Mouse (Mus musculus) inflammation-experienced regulatory T-cells, adult 6 months (primary cell): ENCODE data around the gene Ndufaf8. TPM values are rescaled to one million over a fixed set of nuclear protein-coding genes. Genes with fewer than 3 reads are reported as not detected.
A peak's percentile ranks its signal among the peaks of the same experiment; 100 is the strongest.

Experiments
- ATAC-seq: one replicate; pipeline ENCODE4 v1.8.0; 2017
- polyA plus RNA-seq, 3 experiments: library from polyadenylated mRNA; unstranded; fragments of 100-300 nt; shearing (Covaris generic); gene quantifications; one replicate each; pipeline ENCODE4 v1.2.1; 2017

Gene Ndufaf8
- polyA plus RNA-seq, 3 experiments from 2014 or later: 88.3 to 98.3 (median 92.6) TPM

DNA sequence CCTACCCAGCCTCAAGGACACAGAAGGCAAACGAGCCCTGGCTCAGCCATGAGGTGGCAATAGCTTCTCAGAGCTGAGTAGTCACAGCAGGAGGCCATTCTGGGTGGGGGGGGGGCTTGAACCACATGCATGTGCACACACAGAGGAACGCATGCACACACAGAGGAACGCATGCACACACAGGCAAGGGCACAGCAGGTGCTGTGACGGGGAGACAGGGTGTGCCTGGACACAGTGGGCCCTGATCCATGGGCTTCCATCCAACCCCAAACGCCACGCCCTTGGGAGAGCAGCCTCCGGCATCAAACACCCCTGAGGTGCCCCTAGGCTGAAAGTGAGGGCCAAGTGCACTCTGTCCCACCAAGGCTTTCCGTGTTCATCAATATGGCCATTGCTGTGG is 37.5 kb downstream of the Ndufaf8 start:
- no peak for ATAC-seq

DNA sequence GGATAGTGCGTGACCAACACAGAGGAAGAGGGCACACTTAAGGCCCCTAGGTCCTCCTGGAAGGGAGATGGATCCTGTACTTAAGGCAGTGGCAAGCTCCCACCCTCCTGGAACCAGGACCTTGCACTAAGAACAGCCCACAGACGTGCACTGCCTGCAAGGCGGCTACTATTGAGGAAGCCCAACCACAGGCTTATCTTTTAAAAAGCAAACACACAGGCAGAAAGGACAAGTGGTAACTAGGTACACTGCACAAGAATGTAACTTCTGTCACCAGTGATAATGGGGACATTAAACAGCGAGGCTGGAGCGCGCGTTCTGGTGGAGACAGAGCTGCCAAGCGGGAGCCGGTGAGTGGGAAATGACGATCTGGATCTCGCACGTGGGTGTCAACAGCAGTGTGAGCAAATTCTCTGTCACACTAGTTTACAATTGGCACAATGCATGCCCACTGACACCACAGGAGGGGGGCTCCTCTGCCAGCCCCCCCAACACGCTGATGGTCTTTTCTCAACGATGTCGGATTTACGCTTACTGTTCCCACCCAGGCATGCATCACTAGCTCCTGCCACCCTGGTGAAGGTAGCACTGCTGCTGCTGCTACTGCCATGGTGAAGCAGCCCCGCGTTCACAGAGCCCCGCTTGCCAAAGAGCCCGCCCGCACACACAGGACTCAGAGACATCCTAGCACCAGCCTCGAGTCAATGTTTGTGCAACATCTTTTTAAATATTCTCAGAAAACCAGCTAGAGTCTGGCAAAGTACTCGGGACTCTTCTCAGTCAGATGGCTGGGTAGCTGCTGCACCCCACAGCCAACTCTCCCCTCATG is 38.3 kb downstream of the Ndufaf8 start:
- ATAC-seq: no peak

DNA sequence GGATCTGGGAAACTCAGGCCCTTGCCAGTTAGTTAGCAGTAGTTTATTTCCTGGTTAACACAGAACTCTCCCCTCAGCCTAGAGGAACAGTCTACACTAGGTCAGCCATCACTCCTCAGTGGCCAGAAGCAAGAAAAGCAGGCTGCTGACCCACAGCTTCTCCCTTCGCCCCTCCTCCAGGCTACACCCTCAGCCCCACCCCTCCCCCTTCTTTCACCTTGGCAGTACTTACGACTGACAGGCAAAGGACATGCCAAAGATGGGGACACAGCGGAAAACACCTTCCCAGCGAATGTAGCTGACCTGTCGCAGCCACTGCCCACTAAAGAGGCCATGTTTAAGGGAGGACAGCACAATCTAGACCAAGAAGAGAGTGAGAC is 38.9 kb downstream of the Ndufaf8 start:
- no peak for ATAC-seq

DNA sequence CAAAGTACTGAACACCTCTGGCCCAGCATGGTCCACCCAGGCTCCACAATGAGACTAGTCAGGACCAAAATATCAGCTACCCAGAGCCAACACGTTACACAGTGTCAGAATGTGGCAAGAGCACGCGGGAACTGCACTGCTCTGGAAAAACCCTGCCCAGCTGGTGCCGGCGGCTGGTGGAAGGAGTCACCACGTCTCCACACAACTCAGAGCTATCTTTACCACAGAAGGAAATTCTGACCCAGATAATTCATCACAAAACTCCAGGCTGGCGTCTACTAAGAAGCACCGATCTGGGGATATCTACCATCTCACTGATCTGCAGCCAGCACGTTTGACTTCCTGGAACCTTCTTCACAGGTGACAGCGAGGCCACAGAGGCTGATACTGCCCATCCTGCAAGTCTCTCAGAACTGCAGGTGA is 40.6 kb downstream of the Ndufaf8 start:
- peak; percentile 38 for ATAC-seq

DNA sequence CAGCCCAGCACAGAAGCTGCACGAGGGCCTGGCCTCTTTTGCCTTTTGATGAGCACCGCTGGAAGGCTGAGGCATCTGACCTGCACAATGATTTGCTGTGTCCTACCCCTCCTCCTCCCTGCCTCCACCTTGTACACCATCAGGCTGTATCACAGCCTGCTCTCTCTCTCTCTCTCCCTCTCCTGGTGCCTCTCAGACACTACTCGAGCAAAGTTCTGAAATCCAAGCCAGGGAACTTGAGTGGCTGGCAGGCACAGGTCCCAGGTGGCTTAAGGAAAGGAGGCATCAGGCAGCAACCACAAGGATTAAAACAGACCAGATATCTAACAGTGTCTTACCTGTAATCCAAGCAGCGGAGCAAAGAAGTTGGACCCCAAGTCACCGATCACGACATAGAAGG is 41.5 kb downstream of the Ndufaf8 start:
- no peak for ATAC-seq

DNA sequence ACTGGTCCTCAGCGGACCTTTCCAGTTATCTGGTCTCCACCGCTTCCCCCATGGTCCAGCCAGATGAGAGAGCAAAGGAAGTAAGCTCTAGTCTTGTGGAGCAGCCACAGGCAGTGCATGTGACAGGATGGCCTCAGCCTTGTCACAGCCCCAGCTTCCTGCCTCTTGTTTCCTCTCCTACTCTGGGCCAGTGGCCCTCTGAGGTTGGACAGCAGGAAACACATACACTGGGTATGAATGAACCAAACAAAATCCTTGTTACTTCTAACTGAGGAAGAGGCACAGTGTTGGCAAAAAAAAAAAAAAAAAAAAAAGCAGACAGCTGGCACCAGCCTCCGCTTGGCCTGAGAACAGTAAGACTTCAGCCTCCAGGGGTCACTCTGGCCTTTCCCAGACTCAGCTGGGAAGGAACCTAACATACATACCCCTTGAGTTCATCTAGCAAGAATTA is 43.9 kb downstream of the Ndufaf8 start:
- peak; percentile 95 for ATAC-seq

DNA sequence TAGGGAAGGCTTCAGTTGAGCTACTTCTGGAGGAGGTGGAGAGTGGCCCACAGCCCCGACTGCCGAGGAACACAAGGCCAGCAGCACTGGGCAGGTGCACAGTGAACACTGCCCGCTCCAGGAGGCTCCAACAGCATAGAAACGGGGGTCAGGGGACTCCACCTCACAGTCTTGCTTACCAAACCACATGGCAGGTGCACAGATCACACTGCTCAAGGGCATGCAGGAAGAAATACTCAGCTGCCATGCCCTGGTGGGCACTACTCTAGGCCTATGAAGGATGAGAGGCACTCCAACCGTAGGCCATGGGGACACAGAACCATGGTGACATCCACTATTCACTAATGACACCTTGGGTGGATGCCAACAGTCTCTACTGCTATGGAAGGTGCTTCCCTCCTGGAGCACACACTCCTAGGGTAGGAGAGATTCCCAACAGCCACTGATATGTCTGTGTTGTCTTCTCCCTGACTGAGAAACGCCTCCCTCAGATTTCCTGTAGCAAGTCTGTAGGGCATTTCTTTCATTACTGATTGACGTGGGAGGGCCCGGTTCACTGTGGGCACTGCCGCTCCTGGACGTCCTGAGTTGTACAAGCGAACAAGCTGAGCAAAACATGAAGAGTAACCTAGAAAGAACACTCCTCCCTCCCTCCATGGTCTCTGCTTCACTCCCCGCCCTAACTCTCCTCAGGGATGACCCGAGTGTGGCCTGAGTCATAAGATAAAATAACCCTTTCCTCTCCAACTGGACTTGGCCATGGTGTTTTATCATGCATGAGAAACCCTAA is 45.2 kb downstream of the Ndufaf8 start:
- ATAC-seq: no peak

DNA sequence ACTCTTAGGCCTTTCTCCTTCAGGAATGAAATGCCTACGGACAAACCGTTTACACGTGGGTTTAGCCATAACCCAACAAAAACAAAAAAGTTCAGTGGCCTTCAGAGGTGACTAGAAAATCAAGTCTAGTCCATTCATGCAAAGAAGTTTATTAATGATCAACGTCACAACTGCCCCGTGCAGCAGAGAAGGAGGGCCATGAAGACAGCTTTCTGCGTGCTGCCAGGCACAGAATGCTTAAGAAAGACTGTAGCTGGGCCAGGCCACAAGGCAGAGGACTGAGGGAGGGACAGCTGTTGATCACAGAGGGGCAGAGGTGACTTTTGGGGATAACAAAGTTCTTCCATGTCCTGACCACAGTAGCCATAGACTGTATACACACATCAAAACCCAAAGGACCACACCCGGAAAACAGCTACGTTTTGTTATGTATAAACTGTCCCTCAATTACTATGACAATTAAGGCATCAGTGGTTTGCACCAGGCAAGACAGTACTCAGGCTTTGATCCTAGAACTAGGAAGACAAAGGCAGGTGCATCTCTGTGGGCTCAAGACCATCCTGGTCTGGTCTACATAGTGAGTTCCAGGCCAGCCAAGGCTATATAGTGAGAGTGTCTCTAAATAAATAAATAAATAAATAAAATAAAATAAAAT is 49.6 kb downstream of the Ndufaf8 start:
- no peak for ATAC-seq

DNA sequence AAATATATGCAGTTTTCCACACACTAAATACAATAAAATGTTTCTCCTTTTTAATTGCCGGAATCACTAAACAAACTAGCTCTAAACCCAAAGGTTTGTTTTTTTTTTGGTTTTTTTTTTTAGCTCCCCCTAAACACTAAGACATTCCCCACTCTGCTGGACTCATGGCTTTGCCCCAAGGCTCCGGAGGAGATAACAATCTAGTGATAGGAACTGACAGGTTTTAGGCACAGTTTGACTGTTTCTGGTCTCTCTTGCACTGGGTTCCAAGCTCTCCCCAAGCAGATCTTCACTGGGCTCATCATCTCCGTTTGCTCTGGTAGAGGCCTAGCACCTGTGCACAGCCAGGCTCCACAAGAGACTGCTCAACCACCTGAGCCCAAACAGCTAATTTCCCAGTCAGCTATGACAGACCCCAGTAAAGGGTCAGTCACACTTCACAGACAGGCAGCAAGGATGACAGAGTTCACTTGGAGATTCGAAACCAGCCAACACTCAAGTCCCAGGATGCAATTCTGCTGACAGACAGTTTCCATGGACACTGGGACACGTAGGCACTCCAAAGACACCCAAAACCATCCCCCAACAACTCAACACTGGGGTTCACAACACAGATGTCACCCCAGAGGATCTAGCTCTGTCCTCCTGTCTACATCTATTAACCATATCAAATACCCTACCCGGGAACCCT is 50.9 kb downstream of the Ndufaf8 start:
- no peak for ATAC-seq

Other genes with a start within 250 kb of the Ndufaf8 start
- gene Chmp6, start 185.5 kb upstream of the Ndufaf8 start, polyA plus RNA-seq: 10 to 100 TPM; 43.9 to 55.0 (median 52.0) TPM
- gene Baiap2, start 156.2 kb upstream of the Ndufaf8 start, polyA plus RNA-seq: 10 to 100 TPM in 1 of 3 experiments, 1 to 10 TPM in 2; 8.1 to 12.1 (median 9.6) TPM
- not detected for gene Aatk, start 51.8 kb upstream of the Ndufaf8 start, polyA plus RNA-seq
- under 1 TPM; 0.28 to 0.48 (median 0.29) TPM for gene Cep131, start 12.1 kb upstream of the Ndufaf8 start, polyA plus RNA-seq
- 10 to 100 TPM in 1 of 3 experiments, 1 to 10 TPM in 2; 8.1 to 12.5 (median 9.3) TPM for gene Tepsin, start 197 bp upstream of the Ndufaf8 start, polyA plus RNA-seq
- 10 to 100 TPM; 39.7 to 62.8 (median 44.1) TPM for gene Slc38a10, start 52.4 kb downstream of the Ndufaf8 start, polyA plus RNA-seq
- gene Bahcc1, start 134.0 kb downstream of the Ndufaf8 start, polyA plus RNA-seq: not detected
- gene Actg1, start 249.6 kb downstream of the Ndufaf8 start, polyA plus RNA-seq: 1,000 to 10,000 TPM; 2,239 to 4,634 (median 2,897) TPM